Mouse (Mus musculus) hindbrain, embryonic 16.5 days (tissue): ENCODE data around the gene Man1a. TPM values are rescaled to one million over a fixed set of nuclear protein-coding genes. Genes with fewer than 3 reads are reported as not detected.

Experiments used
- ATAC-seq: fragments of 200-750 bp; cut with Nextera tagmentation; 2 replicates; pipeline ENCODE4 v1.8.0; 2017; ENCODE audit warnings: moderate TSS enrichment, moderate library complexity
- H3K27ac ChIP-seq: fragments of 300-500 bp; sonication (generic); 2 replicates; pipeline ENCODE4 v1.5.1; 2014; ENCODE audit warnings: low read depth, mild to moderate bottlenecking, control low read depth, low read length, moderate library complexity
- H3K27me3 ChIP-seq: fragments of 300-500 bp; sonication (generic); replicated peaks from 2 replicates; pipeline ENCODE4 v1.6.1; 2014; ENCODE audit warnings: low read length; ENCODE audit not compliant: control insufficient read depth, insufficient read depth
- H3K36me3 ChIP-seq: fragments of 300-500 bp; sonication (generic); 2 replicates; pipeline ENCODE4 v1.6.1; 2014; ENCODE audit warnings: mild to moderate bottlenecking, low read length, moderate library complexity, mixed read lengths; ENCODE audit not compliant: control insufficient read depth, insufficient read depth
- H3K4me1 ChIP-seq: fragments of 300-500 bp; sonication (generic); 2 replicates; pipeline ENCODE4 v1.6.1; 2014; ENCODE audit warnings: low read depth, low read length; ENCODE audit not compliant: control insufficient read depth, insufficient read depth
- H3K4me2 ChIP-seq: fragments of 300-500 bp; sonication (generic); 2 replicates; pipeline ENCODE4 v1.6.1; 2014; ENCODE audit warnings: mild to moderate bottlenecking, low read length, control low read depth, moderate library complexity
- H3K4me3 ChIP-seq: fragments of 300-500 bp; sonication (generic); 2 replicates; pipeline ENCODE4 v1.5.1; 2014; ENCODE audit warnings: mild to moderate bottlenecking, low read length, control low read depth, moderate library complexity
- H3K9ac ChIP-seq: fragments of 300-500 bp; sonication (generic); 2 replicates; pipeline ENCODE4 v1.6.1; 2014; ENCODE audit warnings: low read depth, mild to moderate bottlenecking, control low read depth, low read length, moderate library complexity
- H3K9me3 ChIP-seq: fragments of 300-500 bp; sonication (generic); 2 replicates; pipeline ENCODE4 v1.6.1; 2014; ENCODE audit warnings: mild to moderate bottlenecking, low read length, moderate library complexity; ENCODE audit not compliant: control insufficient read depth
- WGBS: fragments of 180-500 bp; shearing (Covaris S2); extraction: QIAGEN DNeasy Blood & Tissue Kit; methylation state at CpG from one replicate; pipeline ENCODE4 v1.1.7; 2014; 5-methylcytosine and 5-hydroxymethylcytosine counted together
- polyA plus RNA-seq: library from polyadenylated mRNA; unstranded; fragments of >200 nt; fragmentation: Nextera tagmentation; extraction: Ambion mirVana; gene quantifications from 2 replicates; pipeline ENCODE4 v1.2.1, GENCODE M21; 2015

Man1a gene
- polyA plus RNA-seq, 1 experiment from 2014 or later, result 4.1 TPM

DNA sequence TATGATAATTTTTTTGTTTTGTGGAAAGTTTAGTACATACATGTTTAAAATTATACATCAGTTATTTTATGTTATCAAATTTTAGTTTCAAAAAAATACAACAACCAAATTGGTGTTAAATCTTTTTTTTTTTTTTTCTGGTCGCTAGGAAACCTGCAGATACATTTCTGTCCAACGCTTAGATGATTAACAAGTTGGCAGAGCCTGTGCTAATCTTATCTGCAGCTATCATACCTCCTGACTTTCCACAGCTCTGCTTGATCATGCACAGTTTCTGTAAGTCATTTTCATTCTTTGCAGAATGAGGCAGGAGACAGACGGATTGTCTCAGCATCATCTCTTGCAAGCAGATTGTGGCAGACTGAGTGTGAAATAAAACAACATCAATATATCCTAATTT lies 69.5 kb downstream of the Man1a start:
- no peak for ATAC-seq
- no peak overlapping the region for H3K4me3 ChIP-seq
- no peaks in the 10 kb centered on the region for H3K9me3 ChIP-seq
- no peaks in the 10 kb centered on the region for H3K4me1 ChIP-seq
- H3K4me2 ChIP-seq, result no peak overlapping the region
- no peak overlapping the region for H3K27ac ChIP-seq
- H3K27me3 ChIP-seq, result no peaks in the 10 kb centered on the region
- no peak overlapping the region for H3K9ac ChIP-seq
- WGBS, result 81% methylated on average over 3 of the region's 3 CpGs
- H3K36me3 ChIP-seq, result no peaks in the 10 kb centered on the region

DNA sequence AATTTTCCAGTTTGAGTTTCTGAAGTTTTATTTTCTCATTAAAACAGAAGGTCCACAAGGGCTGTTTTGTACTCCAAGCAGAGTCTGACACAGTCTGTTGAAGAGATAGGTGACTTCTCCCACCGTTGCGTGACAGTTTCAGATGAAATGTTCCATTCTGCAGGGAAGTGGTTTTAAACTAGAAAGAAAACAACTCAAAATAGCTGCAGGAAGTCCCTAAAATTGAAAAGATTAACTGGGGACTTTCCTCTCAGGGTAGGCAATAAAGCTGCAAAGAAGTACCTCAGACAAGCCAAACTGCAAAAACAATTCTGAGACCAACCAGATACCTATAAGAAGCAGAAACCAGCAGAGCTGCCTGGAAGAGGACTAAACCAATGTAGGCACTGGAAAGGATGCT lies 70.6 kb downstream of the Man1a start:
- ATAC-seq, result no peak
- H3K27ac ChIP-seq, result no peak overlapping the region
- 91% methylated on average over 2 of the region's 2 CpGs for WGBS

DNA sequence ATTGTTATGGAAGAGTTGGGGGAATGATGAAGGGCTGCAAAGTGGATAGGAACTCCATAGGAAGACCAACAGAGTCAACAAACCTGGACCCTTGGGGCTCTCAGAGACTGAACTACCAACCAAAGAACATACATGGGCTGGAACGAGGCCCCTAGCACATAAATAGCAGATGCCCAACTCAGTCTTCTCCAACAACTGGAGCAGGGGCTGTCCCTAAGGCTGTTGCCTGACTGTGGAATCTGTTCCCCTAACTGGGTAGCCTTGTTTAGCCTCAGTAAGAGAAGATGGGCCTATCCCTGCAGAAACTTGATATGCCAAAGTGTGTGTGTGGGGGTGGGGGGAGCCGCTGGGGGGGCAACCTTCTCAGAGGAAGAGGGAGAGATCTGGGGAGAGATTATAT lies 73.5 kb downstream of the Man1a start:
- Histone ChIP-seq H3K9ac (no peak overlapping the region), H3K4me1 (no peaks in the 10 kb centered on the region), H3K27me3 (no peaks in the 10 kb centered on the region), H3K4me2 (no peak overlapping the region), H3K36me3 (no peaks in the 10 kb centered on the region), H3K9me3 (no peaks in the 10 kb centered on the region), H3K4me3 (no peak overlapping the region), H3K27ac (no peak overlapping the region)
- ATAC-seq, result no peak
- WGBS, result 86% methylated on average over 2 of the region's 2 CpGs

More for the DNA sequence above, 70.6 kb downstream of the Man1a start:
- Histone ChIP-seq H3K36me3 (no peaks in the 10 kb centered on the region), H3K9me3 (no peaks in the 10 kb centered on the region), H3K4me2 (no peak overlapping the region), H3K4me3 (no peak overlapping the region), H3K9ac (no peak overlapping the region), H3K4me1 (no peaks in the 10 kb centered on the region), H3K27me3 (no peaks in the 10 kb centered on the region)

- H3K27me3 ChIP-seq, result no peaks in the 10 kb centered on the region
- no peaks in the 10 kb centered on the region for H3K36me3 ChIP-seq
- no peaks in the 10 kb centered on the region for H3K4me1 ChIP-seq
- WGBS, result 96% methylated on average over 13 of the region's 13 CpGs
- no peaks in the 10 kb centered on the region for H3K9me3 ChIP-seq
- no peak overlapping the region for H3K4me2 ChIP-seq
- H3K9ac ChIP-seq, result no peak overlapping the region
- H3K4me3 ChIP-seq, result no peak overlapping the region
- no peak for ATAC-seq
- no peak overlapping the region for H3K27ac ChIP-seq
These were observed 79.1 kb downstream of the Man1a start for GRCm38 (mm10) chr10:53997301-53997700.

- H3K9ac ChIP-seq, result no peak overlapping the region
- ATAC-seq, result no peak
- H3K27me3 ChIP-seq, result no peaks in the 10 kb centered on the region
- H3K27ac ChIP-seq, result no peak overlapping the region
- no peaks in the 10 kb centered on the region for H3K4me1 ChIP-seq
- no peaks in the 10 kb centered on the region for H3K36me3 ChIP-seq
- no peak overlapping the region for H3K4me3 ChIP-seq
- no peak overlapping the region for H3K4me2 ChIP-seq
- no peaks in the 10 kb centered on the region for H3K9me3 ChIP-seq
These were observed 80.2 kb downstream of the Man1a start for GRCm38 (mm10) chr10:53996216-53996615.

GRCm38 (mm10) chr10:53994591-53994990 lies 81.8 kb downstream of the Man1a start:
- H3K4me3 ChIP-seq, result no peak overlapping the region
- no peaks in the 10 kb centered on the region for H3K27me3 ChIP-seq
- no peak overlapping the region for H3K27ac ChIP-seq
- ATAC-seq, result no peak
- no peak overlapping the region for H3K4me2 ChIP-seq
- no peak overlapping the region for H3K9ac ChIP-seq
- no peaks in the 10 kb centered on the region for H3K9me3 ChIP-seq
- no peaks in the 10 kb centered on the region for H3K36me3 ChIP-seq
- no peaks in the 10 kb centered on the region for H3K4me1 ChIP-seq
- WGBS, result 92% methylated on average over 3 of the region's 3 CpGs

DNA sequence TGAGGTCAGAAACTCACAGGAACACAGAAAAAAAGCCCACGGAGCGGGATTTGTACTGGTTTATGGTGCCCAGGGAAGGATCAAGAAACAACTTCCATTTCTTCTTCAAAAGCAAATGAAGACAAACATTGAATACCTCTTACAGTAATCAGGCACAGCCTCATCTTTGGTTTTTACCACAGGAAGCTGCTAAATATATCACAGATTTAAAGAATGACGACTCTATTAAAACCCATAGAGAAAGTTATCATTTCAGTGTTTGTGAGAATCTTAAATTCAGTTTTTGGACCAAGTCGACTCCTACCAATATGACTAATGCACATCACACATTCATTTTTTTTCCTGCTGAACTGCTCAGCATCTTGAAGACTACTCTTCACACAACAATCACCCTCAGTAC lies 86.0 kb downstream of the Man1a start:
- no peak overlapping the region for H3K9ac ChIP-seq
- no peaks in the 10 kb centered on the region for H3K27me3 ChIP-seq

GRCm38 (mm10) chr10:53984894-53985293 lies 91.5 kb downstream of the Man1a start:
- Histone ChIP-seq H3K9me3 (no peaks in the 10 kb centered on the region), H3K9ac (no peak overlapping the region), H3K4me2 (no peak overlapping the region), H3K4me1 (peaks cover 3% of the 10 kb centered on the region; the same call in 1 of the 2 replicates), H3K27me3 (no peaks in the 10 kb centered on the region), H3K27ac (no peak overlapping the region), H3K36me3 (no peaks in the 10 kb centered on the region), H3K4me3 (no peak overlapping the region)
- 95% methylated on average over 5 of the region's 5 CpGs for WGBS
- no peak for ATAC-seq

More for the DNA sequence above, 86.0 kb downstream of the Man1a start:
- Histone ChIP-seq H3K36me3 (no peaks in the 10 kb centered on the region), H3K4me3 (no peak overlapping the region), H3K4me2 (no peak overlapping the region), H3K4me1 (no peaks in the 10 kb centered on the region), H3K27ac (no peak overlapping the region), H3K9me3 (no peaks in the 10 kb centered on the region)
- ATAC-seq, result no peak
- 92% methylated on average over 4 of the region's 4 CpGs for WGBS

- peaks cover 3% of the 10 kb centered on the region; the same call in 1 of the 2 replicates for H3K4me1 ChIP-seq
- H3K36me3 ChIP-seq, result no peaks in the 10 kb centered on the region
- 39% methylated on average over 3 of the region's 3 CpGs for WGBS
- H3K27me3 ChIP-seq, result no peaks in the 10 kb centered on the region
- ATAC-seq, result peak; percentile 73; the same call in 1 of the 2 replicates
- H3K27ac ChIP-seq, result no peak overlapping the region
- H3K9ac ChIP-seq, result no peak overlapping the region
- no peaks in the 10 kb centered on the region for H3K9me3 ChIP-seq
- no peak overlapping the region for H3K4me2 ChIP-seq
- no peak overlapping the region for H3K4me3 ChIP-seq
These were observed 92.3 kb downstream of the Man1a start for GRCm38 (mm10) chr10:53984086-53984485.

- no peaks in the 10 kb centered on the region for H3K4me1 ChIP-seq
- no peaks in the 10 kb centered on the region for H3K9me3 ChIP-seq
- 71% methylated on average over 1 of the region's 1 CpGs for WGBS
- no peak overlapping the region for H3K27ac ChIP-seq
- H3K4me2 ChIP-seq, result no peak overlapping the region
- no peaks in the 10 kb centered on the region for H3K36me3 ChIP-seq
- no peak for ATAC-seq
- H3K9ac ChIP-seq, result no peak overlapping the region
- no peak overlapping the region for H3K4me3 ChIP-seq
- H3K27me3 ChIP-seq, result no peaks in the 10 kb centered on the region
These were observed 97.8 kb downstream of the Man1a start for GRCm38 (mm10) chr10:53978647-53979046.
